Mouse (Mus musculus) hindbrain, postnatal 0 days (tissue): ENCODE measurements at regions not wholly inside any gene's neighbourhood (a gene's known extent, or its start where the extent isn't known, plus 50 kb on each side); places are given as distances from the start of the nearest gene placed in this dataset.

ENCODE experiments used
- ATAC-seq: fragments of 200-750 bp; cut with Nextera tagmentation; 2 replicates; pipeline ENCODE4 v1.8.0; 2017; ENCODE audit warnings: mild to moderate bottlenecking, moderate TSS enrichment, moderate library complexity
- DNase-seq: peaks from one replicate; pipeline ENCODE4 v3.0.0-alpha.2; 2015; ENCODE audit warnings: low spot score
- H3K27ac ChIP-seq: fragments of 300-500 bp; sonication (generic); 2 replicates; pipeline ENCODE4 v1.5.1; 2014; ENCODE audit warnings: mild to moderate bottlenecking
- H3K27me3 ChIP-seq: fragments of 300-500 bp; sonication (generic); 2 replicates; pipeline ENCODE4 v1.6.1; 2014; ENCODE audit warnings: low read length, mixed read lengths; ENCODE audit not compliant: insufficient read depth
- H3K36me3 ChIP-seq: fragments of 300-500 bp; sonication (generic); 2 replicates; pipeline ENCODE4 v1.6.1; 2014; ENCODE audit warnings: low read length, mixed read lengths; ENCODE audit not compliant: insufficient read depth
- H3K4me1 ChIP-seq: fragments of 300-500 bp; sonication (generic); 2 replicates; pipeline ENCODE4 v1.6.1; 2014; ENCODE audit warnings: antibody characterized with exemption, low read length, mixed read lengths; ENCODE audit not compliant: insufficient read depth
- H3K4me2 ChIP-seq: fragments of 300-500 bp; sonication (generic); 2 replicates; pipeline ENCODE4 v1.6.1; 2014; ENCODE audit warnings: low read depth, mild to moderate bottlenecking, low read length, moderate library complexity, mixed read lengths
- H3K4me3 ChIP-seq: fragments of 300-500 bp; sonication (generic); 2 replicates; pipeline ENCODE4 v1.5.1; 2014; ENCODE audit warnings: low read length
- H3K9ac ChIP-seq: fragments of 300-500 bp; sonication (generic); replicated peaks from 2 replicates; pipeline ENCODE4 v1.6.1; 2014; ENCODE audit warnings: mild to moderate bottlenecking, low read length, moderate library complexity, mixed read lengths
- H3K9me3 ChIP-seq: fragments of 300-500 bp; sonication (generic); 2 replicates; pipeline ENCODE4 v1.6.1; 2016; ENCODE audit warnings: low read length, mixed read lengths
- CTCF ChIP-seq: IDR thresholded peaks from 2 replicates; pipeline ENCODE4 v1.5.1; 2016; ENCODE audit warnings: antibody characterized with exemption, control low read depth, low read depth
- WGBS: fragments of 180-500 bp; shearing (Covaris S2); extraction: QIAGEN DNeasy Blood & Tissue Kit; methylation state at CpG from one replicate; pipeline ENCODE4 v1.1.7; 2014; 5-methylcytosine and 5-hydroxymethylcytosine counted together

- Histone ChIP-seq H3K4me2 (no peak overlapping the region), H3K4me3 (no peak overlapping the region), H3K9ac (no peak overlapping the region), H3K27me3 (no peaks in the 10 kb centered on the region), H3K36me3 (no peaks in the 10 kb centered on the region), H3K4me1 (no peaks in the 10 kb centered on the region), H3K27ac (no peak overlapping the region), H3K9me3 (no peaks in the 10 kb centered on the region)
- WGBS = 91% methylated on average over 10 of the region's 10 CpGs
- no peak for TF ChIP-seq CTCF
- ATAC-seq (no peak), DNase-seq (no peak)
These were observed 285.1 kb upstream of the Gm4791 start for GRCm38 (mm10) chr9:46713415-46713814.

GRCm38 (mm10) chr9:46704151-46704905 lies 294.2 kb upstream of the Gm4791 start:
- ATAC-seq (no peak), DNase-seq (no peak)
- Histone ChIP-seq H3K27ac (no peak overlapping the region), H3K4me1 (0 out of 2 replicates have a peak, but pooled peaks cover 6% of the 10 kb centered on the region), H3K27me3 (no peaks in the 10 kb centered on the region), H3K4me3 (no peak overlapping the region), H3K9me3 (no peaks in the 10 kb centered on the region), H3K9ac (no peak overlapping the region), H3K36me3 (no peaks in the 10 kb centered on the region), H3K4me2 (0 out of 2 replicates have a peak overlapping the region, but pooled peaks have one; percentile 8)
- 41% methylated on average over 10 of the region's 10 CpGs for WGBS
- TF ChIP-seq CTCF = no peak

- Histone ChIP-seq H3K9ac (no peak overlapping the region), H3K9me3 (no peaks in the 10 kb centered on the region), H3K27ac (no peak overlapping the region), H3K4me2 (0 out of 2 replicates have a peak overlapping the region, but pooled peaks have one; percentile 8), H3K27me3 (no peaks in the 10 kb centered on the region), H3K36me3 (no peaks in the 10 kb centered on the region), H3K4me3 (no peak overlapping the region), H3K4me1 (0 out of 2 replicates have a peak, but pooled peaks cover 6% of the 10 kb centered on the region)
- DNase-seq = peak; percentile 40
- ATAC-seq = no peak
- 23% methylated on average over 8 of the region's 8 CpGs for WGBS
- no peak for TF ChIP-seq CTCF
These were observed 294.9 kb upstream of the Gm4791 start for GRCm38 (mm10) chr9:46703674-46704073.

- DNase-seq (peak; percentile 28), ATAC-seq (no peak)
- no peaks in the 10 kb centered on the region for H3K36me3 ChIP-seq
- no peaks in the 10 kb centered on the region for H3K27me3 ChIP-seq
- H3K4me2 ChIP-seq = no peak overlapping the region; the same call in 1 of the 2 replicates
- WGBS = 34% methylated on average over 13 of the region's 13 CpGs
- H3K9me3 ChIP-seq = no peaks in the 10 kb centered on the region
- TF ChIP-seq CTCF = no peak
- no peak overlapping the region for H3K4me3 ChIP-seq
- no peak overlapping the region for H3K9ac ChIP-seq
- H3K4me1 ChIP-seq = 0 out of 2 replicates have a peak, but pooled peaks cover 6% of the 10 kb centered on the region
- H3K27ac ChIP-seq = peak overlapping the region; percentile 5; the same call in 1 of the 2 replicates
These were observed 295.5 kb upstream of the Gm4791 start for GRCm38 (mm10) chr9:46702901-46703636.

- ATAC-seq (peak; percentile 58), DNase-seq (peak; percentile 32)
- H3K36me3 ChIP-seq = no peaks in the 10 kb centered on the region
- no peaks in the 10 kb centered on the region for H3K27me3 ChIP-seq
- H3K4me2 ChIP-seq = peak overlapping the region; percentile 8; the same call in 1 of the 2 replicates
- no peak for TF ChIP-seq CTCF
- no peak overlapping the region for H3K4me3 ChIP-seq
- peak overlapping the region; percentile 15; the same call in 1 of the 2 replicates for H3K9ac ChIP-seq
- peak overlapping the region; percentile 5; the same call in 1 of the 2 replicates for H3K27ac ChIP-seq
- 11% methylated on average over 16 of the region's 16 CpGs for WGBS
- H3K9me3 ChIP-seq = no peaks in the 10 kb centered on the region
- 0 out of 2 replicates have a peak, but pooled peaks cover 6% of the 10 kb centered on the region for H3K4me1 ChIP-seq
These were observed 296.3 kb upstream of the Gm4791 start for GRCm38 (mm10) chr9:46702053-46702900.

GRCm38 (mm10) chr9:46696171-46696570 lies 302.4 kb upstream of the Gm4791 start:
- Histone ChIP-seq H3K27me3 (no peaks in the 10 kb centered on the region), H3K27ac (no peak overlapping the region), H3K9me3 (no peaks in the 10 kb centered on the region), H3K4me1 (no peaks in the 10 kb centered on the region), H3K4me3 (no peak overlapping the region), H3K36me3 (no peaks in the 10 kb centered on the region), H3K9ac (no peak overlapping the region), H3K4me2 (no peak overlapping the region)
- TF ChIP-seq CTCF = no peak
- WGBS = 75% methylated on average over 2 of the region's 2 CpGs
- ATAC-seq (no peak), DNase-seq (no peak)
